Mouse (Mus musculus) thymus, adult 2 months (tissue): ENCODE measurements around the gene Gm11444.

ENCODE experiments used
- CTCF ChIP-seq: fragments of 200-500 bp; IDR thresholded peaks from 2 replicates; pipeline ENCODE4 v1.5.1; 2012; ENCODE audit warnings: mild to moderate bottlenecking, control low read depth, low read length, moderate library complexity, borderline replicate concordance; ENCODE audit not compliant: control insufficient read depth, poor library complexity, insufficient read depth; ENCODE audit errors: extremely low read depth
- POLR2A ChIP-seq: fragments of 200-500 bp; IDR thresholded peaks from 2 replicates; pipeline ENCODE4 v1.6.1; 2012; ENCODE audit warnings: mild to moderate bottlenecking, low read length, control low read depth, moderate library complexity; ENCODE audit not compliant: control insufficient read depth, poor library complexity, insufficient read depth; ENCODE audit errors: extremely low read depth

DNA sequence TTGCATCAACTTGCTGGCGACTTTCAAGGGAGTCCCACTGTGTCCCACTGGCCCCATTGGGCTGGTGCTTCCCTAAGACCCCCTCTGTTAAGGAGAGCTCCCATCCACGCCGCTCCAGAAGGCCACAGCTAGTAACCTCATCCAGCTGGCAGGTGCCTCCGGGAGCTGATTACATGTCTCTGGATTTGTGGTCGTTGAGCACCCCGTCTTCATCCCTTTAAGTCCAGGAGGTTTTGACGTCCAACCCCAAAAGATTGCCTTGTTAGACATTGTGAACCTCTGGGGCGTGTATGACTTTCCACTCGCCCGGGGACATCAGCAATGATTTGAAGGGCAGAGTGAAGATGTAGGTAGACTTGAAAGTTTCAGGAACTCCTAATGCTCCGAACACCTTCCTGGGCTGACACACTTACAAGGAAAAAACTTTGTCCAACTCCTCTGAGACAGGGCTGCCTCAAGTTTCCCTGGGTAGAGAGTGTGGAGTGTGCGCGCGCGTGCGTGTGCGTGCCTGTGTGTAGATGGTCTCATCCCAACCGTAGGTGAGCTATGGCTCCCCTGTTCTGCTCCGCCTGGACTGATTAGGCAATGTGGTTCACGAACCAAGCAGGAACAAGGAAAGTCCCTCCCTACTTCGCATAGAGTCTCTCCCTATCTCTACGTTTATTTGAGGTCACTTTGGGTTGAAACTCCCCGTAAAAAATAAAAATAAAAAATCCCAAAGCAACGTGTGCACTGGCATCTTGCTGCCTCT, 7.4 kb downstream of the Gm11444 start:
- TF ChIP-seq CTCF (no peak), POLR2A (no peak)
